Mouse (Mus musculus) ES-Bruce4 (cell line): ENCODE results near the gene Dnmt3a. TPM values are rescaled to one million over a fixed set of nuclear protein-coding genes. Genes with fewer than 3 reads are reported as not detected.

Experiments used
- H3K27ac ChIP-seq: 2 replicates; pipeline ENCODE4 v1.5.1; 2012; ENCODE audit warnings: low read length, inconsistent platforms; ENCODE audit not compliant: insufficient read depth
- H3K27me3 ChIP-seq: 2 replicates; pipeline ENCODE4 v1.6.1; 2012; ENCODE audit warnings: mild to moderate bottlenecking, low read length, inconsistent platforms; ENCODE audit not compliant: control insufficient read depth, poor library complexity, insufficient read depth, severe bottlenecking
- H3K36me3 ChIP-seq: 2 replicates; pipeline ENCODE4 v1.6.1; 2012; ENCODE audit warnings: inconsistent platforms, mild to moderate bottlenecking, low read length, moderate library complexity; ENCODE audit not compliant: control insufficient read depth, poor library complexity, insufficient read depth, severe bottlenecking
- H3K4me1 ChIP-seq: one replicate; pipeline ENCODE4 v1.8.1; 2011; ENCODE audit warnings: low read length; ENCODE audit not compliant: control insufficient read depth, insufficient read depth
- H3K4me3 ChIP-seq: 2 replicates; pipeline ENCODE4 v1.5.1; 2011; ENCODE audit warnings: low read depth, mild to moderate bottlenecking, low read length
- H3K9ac ChIP-seq: 2 replicates; pipeline ENCODE4 v1.6.1; 2012; ENCODE audit warnings: low read depth, mild to moderate bottlenecking, inconsistent platforms; ENCODE audit not compliant: poor library complexity, severe bottlenecking
- H3K9me3 ChIP-seq: replicated peaks from 2 replicates; pipeline ENCODE4 v1.6.1; 2012; ENCODE audit warnings: mild to moderate bottlenecking, low read length, inconsistent platforms; ENCODE audit not compliant: control insufficient read depth, poor library complexity, insufficient read depth, severe bottlenecking
- CTCF ChIP-seq: IDR thresholded peaks from one replicate; pipeline ENCODE4 v1.8.1; 2011; ENCODE audit warnings: low read depth, low read length
- EP300 ChIP-seq: IDR thresholded peaks from 2 replicates; pipeline ENCODE4 v1.6.1; 2011; ENCODE audit warnings: low read depth, low read length; ENCODE audit not compliant: insufficient read depth
- POLR2A ChIP-seq: IDR thresholded peaks from one replicate; pipeline ENCODE4 v1.8.1; 2011; ENCODE audit warnings: low read length; ENCODE audit not compliant: insufficient read depth
- polyA plus RNA-seq: library from polyadenylated mRNA; stranded (reverse); fragments of >200 nt; gene quantifications from 2 replicates; pipeline ENCODE4 v1.2.4, GENCODE M21; 2011; ENCODE audit warnings: low read depth; ENCODE audit not compliant: missing spikeins, insufficient read depth, insufficient read length

The Dnmt3a gene
- polyA plus RNA-seq: 31.9 and 44.2 TPM in 2 replicates

DNA sequence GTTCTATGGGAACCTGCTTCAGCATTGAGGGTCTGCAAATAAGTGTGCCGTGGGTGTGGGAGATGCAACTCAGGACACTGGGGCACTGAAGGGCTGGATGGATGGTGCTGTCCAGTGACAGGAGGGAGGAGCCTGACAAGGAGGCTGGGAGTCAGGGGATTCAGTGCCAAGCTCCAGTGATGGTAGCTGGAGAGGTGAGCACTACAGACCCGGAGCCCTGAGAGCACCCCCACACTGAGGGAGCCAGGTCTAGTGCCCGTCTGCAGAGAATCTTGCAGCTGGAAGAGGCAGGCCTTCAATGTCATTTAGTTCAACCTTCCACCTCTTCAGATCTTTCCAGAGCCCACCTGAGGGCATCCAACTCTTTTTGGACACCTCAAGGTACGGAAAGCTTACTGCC, at the start of gene Dnmt3a:
Gene Dnmt3a, plus strand, starts transcription at position 156 of the 400 bp plus-strand sequence.
- H3K27ac ChIP-seq: no peak within 1 kb of the TSS
- no peaks in the 10 kb centered on the region for H3K9me3 ChIP-seq
- H3K27me3 ChIP-seq: 0 out of 2 replicates have a peak, but pooled peaks cover 2% of the 10 kb centered on the region
- TF ChIP-seq POLR2A (no peak), CTCF (no peak), EP300 (no peak)
- no peaks in the 10 kb centered on the region for H3K4me1 ChIP-seq
- H3K9ac ChIP-seq: peak within 1 kb of the TSS; percentile 91
- H3K4me3 ChIP-seq: peak within 1 kb of the TSS; percentile 60
- H3K36me3 ChIP-seq: no peaks in the 10 kb centered on the region

DNA sequence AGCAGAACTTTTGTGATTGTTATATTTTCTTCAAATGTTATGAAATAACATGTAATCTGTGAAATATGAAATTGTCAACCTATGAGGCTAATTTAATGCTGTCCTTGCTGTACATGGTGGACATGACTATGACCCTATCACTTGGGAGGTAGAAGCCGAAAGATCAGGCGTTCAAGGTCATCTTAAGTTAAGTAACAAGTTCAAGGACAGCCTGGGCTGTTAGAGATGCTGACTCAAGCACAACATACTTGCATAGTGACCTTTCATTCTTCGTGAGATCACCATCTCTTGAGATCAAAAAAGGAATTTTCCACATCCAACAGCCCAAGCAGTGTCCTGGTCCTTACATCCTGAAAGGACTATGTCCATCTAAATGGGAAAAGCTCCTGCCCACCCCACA, 49.6 kb upstream of the Dnmt3a start:
- Histone ChIP-seq H3K9me3 (no peaks in the 10 kb centered on the region), H3K27ac (no peak overlapping the region), H3K4me1 (no peaks in the 10 kb centered on the region), H3K27me3 (no peaks in the 10 kb centered on the region), H3K9ac (no peak overlapping the region), H3K36me3 (peaks cover 5% of the 10 kb centered on the region; the same call in 1 of the 2 replicates), H3K4me3 (no peak overlapping the region)
- no peak for TF ChIP-seq EP300
- no peak for TF ChIP-seq POLR2A
- no peak for TF ChIP-seq CTCF

DNA sequence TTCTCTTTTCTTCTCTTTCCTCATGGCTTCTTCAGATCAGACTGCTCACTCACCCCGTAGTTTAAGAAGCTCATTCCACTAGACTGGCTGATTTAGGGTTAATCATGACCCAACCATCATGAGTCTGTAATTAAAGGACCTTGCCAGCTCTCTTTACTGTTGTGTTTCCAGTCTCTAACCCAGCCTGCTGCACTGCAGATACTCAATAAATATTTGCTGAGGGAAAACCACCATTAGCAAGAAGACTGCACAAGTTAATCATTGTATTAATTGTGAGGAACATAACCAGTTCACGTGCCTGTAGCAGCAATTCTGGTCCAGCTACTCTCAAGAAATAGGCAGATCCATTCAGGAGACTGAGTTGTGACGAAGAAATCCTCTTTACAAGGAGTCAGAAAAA, 47.7 kb upstream of the Dnmt3a start:
- Histone ChIP-seq H3K9ac (no peak overlapping the region), H3K4me3 (no peak overlapping the region), H3K27me3 (no peaks in the 10 kb centered on the region), H3K36me3 (no peaks in the 10 kb centered on the region), H3K4me1 (no peaks in the 10 kb centered on the region), H3K27ac (no peak overlapping the region), H3K9me3 (no peaks in the 10 kb centered on the region)
- TF ChIP-seq EP300 (no peak), CTCF (no peak), POLR2A (no peak)

DNA sequence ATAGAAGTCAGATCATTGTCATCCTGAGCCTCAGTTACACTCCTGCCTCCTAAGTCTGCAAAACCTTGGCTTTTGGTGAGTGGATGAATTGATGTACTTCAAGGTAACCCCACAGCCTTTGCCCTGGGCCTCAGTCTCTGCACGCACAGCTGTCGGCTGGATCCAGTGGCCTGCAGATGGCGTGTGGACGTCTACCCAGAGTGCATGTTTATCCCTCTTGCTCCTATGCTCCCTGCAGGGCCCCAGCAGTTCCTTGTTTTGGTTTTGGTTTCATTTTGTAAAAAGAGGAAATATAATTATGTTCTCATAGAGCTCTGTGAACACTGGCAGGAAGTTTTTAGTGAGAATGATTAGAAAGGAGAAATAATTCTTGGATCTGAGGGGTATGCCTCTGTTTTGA, 46.4 kb upstream of the Dnmt3a start:
- no peak for TF ChIP-seq POLR2A
- no peak for TF ChIP-seq CTCF
- no peak for TF ChIP-seq EP300
- Histone ChIP-seq H3K9ac (no peak overlapping the region), H3K36me3 (no peaks in the 10 kb centered on the region), H3K27me3 (no peaks in the 10 kb centered on the region), H3K27ac (no peak overlapping the region), H3K4me1 (no peaks in the 10 kb centered on the region), H3K9me3 (no peaks in the 10 kb centered on the region), H3K4me3 (no peak overlapping the region)

DNA sequence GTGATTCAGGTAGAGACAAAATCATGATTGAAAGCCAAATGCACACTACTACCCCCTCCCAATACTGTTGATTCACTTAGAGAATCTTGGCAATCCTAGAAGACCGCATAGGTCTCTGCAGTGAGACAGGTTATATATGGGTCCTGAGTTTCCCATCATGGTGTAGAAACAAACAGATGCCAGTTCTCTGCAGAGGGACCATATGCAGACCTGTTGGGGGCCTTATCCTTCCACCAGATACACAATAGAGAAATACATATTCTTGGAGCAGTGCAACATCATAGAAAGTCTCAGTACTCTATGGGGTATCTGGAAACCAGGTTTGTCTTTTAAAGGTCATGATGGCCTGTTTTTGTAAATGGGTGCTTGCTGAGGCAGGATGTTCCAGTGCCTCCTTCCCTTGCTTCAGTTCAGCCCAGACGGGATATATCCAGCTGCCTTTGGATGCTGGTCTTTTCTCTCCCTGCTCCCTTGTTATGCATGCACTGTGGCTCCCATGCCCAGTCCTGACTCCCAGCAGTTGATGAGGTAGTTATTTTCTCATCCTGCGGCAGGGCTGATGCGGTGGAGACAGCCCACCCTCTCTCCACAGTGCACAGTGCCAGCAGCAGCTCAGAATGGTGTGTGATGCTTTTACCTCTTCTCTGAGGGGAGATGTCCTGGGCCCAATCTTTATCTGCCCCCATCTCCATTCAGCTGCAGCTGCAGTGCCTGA, 44.8 kb upstream of the Dnmt3a start:
- TF ChIP-seq CTCF (no peak), EP300 (no peak), POLR2A (no peak)
- Histone ChIP-seq H3K4me1 (no peaks in the 10 kb centered on the region), H3K36me3 (no peaks in the 10 kb centered on the region), H3K9ac (no peak overlapping the region), H3K4me3 (no peak overlapping the region), H3K9me3 (no peaks in the 10 kb centered on the region), H3K27ac (no peak overlapping the region), H3K27me3 (no peaks in the 10 kb centered on the region)

DNA sequence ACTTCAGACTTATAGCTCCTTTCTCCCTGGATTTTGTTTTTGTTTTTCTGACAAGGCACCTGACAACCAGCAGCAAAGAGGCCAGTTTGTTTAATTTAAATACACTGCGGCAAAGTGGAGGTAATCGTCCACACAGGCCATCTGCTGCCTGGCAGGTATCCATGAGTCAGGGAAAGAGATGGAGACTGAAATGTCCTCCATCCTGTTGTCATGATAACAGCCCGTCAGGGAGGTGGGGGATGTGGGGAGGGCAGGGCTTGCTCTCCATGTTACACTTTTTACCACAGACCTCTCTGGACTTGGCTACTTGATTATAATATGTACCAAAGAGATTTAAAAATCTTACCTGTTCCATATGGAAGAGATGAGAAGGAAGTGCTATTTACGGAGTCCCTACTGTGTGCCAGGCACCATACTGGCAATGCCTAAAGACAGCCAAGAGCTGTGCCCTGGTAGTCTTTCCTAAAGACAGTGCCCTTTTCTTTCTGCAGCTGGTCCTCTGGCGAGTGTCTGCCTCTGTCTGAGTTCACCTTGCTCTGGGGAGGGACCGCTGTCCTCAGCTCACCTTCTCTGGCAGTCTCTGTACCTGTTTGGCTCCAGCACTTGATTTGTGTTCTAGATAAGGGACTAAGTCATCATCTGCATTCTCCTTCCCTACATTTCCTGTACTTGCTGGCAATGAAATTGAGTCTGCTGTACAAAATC, 44.1 kb upstream of the Dnmt3a start:
- Histone ChIP-seq H3K9ac (no peak overlapping the region), H3K36me3 (no peaks in the 10 kb centered on the region), H3K4me1 (no peaks in the 10 kb centered on the region), H3K9me3 (no peaks in the 10 kb centered on the region), H3K27ac (no peak overlapping the region), H3K27me3 (no peaks in the 10 kb centered on the region), H3K4me3 (no peak overlapping the region)
- TF ChIP-seq POLR2A: no peak
- TF ChIP-seq EP300: no peak
- TF ChIP-seq CTCF: no peak
